Comparison of ENCODE assay signal across 12 mouse cellular contexts in the genomic region with DNA sequence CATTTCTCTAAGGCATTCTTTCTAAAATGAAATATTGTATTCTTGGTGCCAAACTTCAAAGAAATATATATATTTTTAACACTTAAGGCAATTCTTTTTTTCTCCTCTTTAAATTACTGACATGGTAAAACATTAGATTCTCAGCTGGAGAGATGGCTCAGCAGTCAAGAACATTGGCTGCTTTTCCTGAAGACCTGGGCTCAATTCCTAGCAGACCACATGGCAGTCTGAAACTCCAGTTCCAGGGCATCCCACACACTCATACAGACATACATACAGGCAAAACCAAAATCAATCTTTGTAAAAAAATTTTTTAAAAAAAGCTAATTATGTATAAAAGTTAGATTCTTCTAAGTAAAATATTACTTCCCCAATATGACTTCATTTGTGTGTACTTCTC. TPM values are rescaled to one million over a fixed set of nuclear protein-coding genes. Genes with fewer than 3 reads are reported as not detected.
"Had no signal": no experiment of that assay in that cellular context is flagged by ENCODE, and none has a peak within 500 bp of the region (broad histone marks: within the 10 kb centered on the region; RNA-seq: fewer than 3 reads in every experiment).

No protein-coding gene starts in this region.

- ATAC-seq: liver, postnatal 0 days; lung, postnatal 0 days; midbrain, embryonic 16.5 days had no signal

- DNase-seq: liver, postnatal 0 days; lung, adult 2 months; lung, postnatal 4 days; midbrain, embryonic 14.5 days; right cerebral cortex, postnatal 14 days; thymus, adult 2 months; thymus, postnatal 25 days; thymus, postnatal 4 days had no signal

RNA-seq across cellular contexts. Expression of gene Rgs7bp, which starts 22.8 kb away (rescaled TPM):
- total RNA-seq: megakaryocyte-erythroid progenitor cell, adult 5-6 weeks had no signal

RNA-seq across cellular contexts. Expression of gene 4933425L06Rik, which starts 50.0 kb away (rescaled TPM):
- total RNA-seq: megakaryocyte, adult 5-6 weeks; megakaryocyte-erythroid progenitor cell, adult 5-6 weeks had no signal
